Mouse (Mus musculus): Measurements from ENCODE around the gene Rxra.
A peak's percentile ranks its signal among the peaks of the same experiment; 100 is the strongest.

The Rxra gene

DNA sequence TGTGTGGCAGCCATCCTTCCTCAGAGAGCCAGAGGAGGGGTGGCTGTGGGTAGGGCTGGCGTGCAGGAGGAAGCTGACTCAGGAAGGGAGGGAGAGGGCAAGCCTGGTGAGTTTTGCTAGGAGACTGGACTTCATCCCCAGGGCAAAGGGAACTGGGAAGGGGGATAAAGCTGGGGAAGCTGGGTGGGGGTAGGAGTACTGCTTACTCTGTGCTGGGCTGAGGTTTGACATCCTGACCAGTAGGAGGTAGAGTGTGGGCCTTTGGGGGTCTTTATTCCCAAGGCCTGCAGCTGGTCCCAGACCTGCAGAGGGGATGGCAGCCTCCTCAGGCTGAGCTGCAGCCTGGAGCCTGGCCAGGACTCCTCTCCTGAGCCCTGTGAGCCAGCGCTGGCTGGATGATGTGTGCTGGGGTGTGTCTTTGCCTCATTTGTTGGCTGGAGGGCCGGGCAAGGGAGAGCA is 4.6 kb upstream of the Rxra start:
- DNase-seq: no peak

DNA sequence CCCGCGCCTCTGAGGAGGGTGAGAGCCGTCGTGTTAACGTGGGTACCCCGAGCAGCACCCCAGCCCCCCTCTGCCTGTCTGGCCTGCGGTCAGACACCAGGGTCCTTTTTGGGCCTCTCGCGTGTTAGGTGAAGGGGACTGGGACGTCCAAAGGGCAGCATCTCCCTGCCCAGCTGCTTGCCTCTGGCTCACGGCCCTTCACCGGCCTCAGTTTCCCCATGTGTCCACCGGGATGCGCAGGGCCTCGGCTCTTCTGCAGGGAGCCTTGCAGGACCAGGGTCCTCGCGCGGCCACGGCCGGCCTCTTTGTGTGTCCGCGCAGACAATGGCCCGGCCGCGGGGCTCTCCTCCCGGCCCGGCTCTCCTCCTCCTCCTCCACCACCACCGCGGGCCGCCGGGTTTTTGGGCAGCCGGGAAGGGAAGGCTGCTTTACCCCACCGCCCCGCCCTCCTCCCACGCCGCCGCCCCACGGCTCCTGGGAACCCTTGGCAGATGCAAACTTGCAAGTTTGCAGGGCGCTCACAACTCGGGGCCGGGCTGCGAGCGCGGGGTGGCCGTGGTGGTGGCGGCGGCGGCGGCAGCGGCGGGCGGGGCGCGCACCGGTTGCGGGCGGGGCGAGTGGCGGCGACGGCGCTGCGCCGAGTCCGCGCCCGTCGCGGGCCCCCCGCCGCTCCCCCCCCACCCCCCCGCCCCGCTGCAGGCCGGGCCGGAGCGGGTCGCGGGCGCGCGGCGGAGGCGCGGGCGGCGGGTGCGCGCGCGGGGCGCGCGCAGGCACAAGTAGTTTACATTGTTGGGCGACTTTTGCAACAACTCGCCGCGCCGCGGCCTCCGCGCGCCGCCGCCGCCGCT is 462 bp downstream of the Rxra start:
- DNase-seq: peak; percentile 65

DNA sequence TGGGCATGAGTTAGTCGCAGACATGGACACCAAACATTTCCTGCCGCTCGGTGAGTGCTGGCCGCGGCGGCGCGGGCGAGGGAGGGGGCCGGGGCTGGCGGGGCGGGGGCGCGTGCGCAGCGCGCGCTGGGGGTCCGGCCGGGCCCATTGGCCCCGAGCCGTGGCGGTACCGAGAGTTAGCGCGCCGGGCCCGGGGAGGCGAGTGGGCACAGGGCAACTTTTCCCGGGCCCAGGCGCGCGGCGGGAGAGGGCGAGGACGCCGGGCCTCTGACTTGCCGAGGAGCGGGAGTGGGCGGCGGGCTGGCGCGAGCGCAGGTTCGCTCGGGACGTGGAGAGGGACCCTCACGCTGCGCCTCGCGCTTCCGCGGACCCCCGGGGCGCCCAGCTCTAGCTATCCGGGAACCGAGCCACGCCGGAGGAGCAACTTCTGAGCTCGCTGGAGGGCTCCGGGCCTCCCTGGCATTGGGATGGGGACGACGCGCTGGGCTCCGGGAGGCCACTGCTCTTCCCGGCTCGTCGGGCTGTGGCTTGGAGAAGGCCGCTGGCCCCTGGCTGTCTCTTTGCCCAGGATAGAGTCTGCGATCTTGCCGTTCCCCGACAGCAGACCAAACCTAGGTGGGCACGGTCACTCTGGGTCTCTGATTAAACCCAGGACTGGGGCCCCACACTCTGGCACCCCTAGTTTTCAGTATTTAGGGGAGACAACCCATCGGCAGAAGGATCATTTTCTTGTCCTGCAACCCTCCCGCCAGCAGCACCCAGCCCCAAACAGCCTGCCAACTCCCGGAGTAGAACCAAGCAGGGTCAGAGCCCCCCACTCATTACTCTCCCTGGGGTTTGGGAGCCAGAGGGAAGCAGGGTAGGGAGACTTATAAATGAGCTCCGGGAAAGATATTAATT is 1.4 kb downstream of the Rxra start:
- peak; percentile 45 for DNase-seq

DNA sequence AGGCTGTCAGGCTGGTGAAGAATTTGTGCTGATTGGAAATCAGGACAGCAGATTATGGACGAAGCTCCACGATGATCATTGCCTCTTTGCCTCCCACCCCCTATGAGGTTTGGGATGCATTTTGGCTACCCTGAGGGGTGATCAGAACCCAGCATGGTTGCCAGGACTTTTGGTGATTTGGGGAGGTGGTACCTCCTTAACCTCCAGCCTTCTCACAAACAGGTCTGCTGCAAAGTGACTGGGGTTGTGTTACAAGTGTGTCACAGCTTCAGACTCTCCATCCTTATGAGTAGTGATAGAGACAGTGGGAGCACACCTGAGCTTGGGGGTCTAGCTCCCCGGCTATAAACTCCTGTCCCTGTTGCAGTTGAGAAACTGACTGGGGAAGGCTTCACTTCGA is 2.1 kb downstream of the Rxra start:
- DNase-seq: no peak

DNA sequence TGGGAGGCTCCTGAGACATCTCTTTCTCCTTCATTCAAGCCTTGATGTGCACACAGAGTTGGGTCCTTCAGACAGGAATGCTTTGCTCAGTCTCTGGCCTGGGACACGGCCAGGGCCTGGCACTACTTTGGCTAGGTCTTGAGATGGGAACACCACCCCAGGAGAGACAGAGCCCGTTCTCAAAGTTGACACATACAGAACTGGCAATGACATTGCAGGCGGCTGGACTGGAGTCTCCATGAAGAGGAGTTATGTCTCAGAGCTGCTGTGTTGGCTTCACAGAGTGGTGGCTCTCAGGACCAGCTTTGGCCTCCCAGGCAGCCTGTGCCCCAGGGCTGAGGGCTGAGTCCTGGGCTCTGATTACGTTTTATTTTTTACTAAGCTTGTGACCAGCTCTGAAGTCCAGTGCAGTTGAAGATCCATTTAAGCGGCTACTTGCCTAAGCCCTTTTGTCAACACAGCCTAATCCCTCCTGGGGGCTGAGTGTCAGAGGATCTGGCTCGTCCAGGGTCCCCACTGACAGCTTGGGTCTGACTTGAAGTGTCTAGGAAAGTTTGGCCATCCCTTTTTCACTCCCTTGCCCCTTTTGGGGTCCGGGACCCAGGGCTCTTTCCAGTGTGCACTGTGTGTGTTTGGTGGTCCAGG is 2.7 kb downstream of the Rxra start:
- DNase-seq: no peak

DNA sequence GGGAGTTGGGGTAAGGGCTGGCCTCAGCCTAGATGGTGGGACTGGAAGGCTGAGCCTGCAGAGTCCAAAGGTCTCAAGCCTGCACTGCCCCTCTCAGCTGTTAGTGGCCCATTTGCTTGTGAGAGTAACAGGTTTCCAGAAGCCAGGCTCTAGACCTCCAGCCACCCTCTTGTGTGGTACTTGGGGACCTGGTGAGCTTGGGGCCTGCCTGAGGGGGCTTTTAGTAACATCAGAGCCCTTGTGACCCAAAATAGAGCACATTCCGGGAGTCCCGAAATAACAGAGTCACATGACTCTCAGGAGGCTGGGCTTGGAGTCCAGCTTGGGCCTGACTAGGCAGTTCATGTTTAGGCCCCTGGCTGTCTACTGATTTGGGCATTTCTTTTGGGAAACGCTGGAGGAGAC is 3.4 kb downstream of the Rxra start:
- no peak for DNase-seq

DNA sequence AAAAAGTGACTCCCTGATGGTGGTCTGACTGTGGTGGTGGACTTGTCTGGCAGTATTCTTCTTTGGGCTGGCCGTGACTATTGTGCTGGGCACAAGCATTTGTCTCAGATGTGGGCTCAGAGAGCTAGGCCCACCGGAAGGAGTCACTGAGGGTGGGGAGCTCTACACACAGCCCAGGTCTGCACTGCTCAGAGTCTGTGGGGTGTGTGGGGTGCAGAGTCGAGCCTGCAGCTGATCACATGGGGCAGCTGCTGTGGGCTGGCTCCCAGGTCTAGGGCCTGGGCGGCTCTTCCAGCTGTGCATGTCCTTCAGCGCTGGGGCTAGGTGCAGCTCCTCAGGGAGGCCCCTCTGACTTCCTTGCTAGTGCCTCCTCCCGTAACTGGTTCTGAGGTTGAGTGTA is 3.8 kb downstream of the Rxra start:
- no peak for DNase-seq

DNA sequence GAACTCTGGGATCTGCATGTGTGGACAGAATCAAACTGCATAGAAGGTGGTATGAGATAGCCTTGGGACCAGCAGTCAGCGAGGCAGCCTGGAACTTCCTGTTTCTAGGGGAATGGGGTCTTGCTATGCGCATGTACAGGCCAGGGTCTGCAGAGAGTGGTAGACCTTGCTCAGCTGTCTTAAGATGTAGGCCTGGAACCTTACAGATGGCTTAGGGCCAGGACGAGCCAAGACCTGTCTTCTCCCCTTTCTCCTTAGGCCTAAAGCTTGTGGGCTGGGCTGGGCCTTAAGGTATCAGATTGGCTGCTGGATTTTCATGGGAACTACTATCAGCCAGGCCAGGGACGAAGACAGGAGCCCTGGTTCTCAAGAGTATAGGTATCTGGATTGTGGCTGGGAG is 4.4 kb downstream of the Rxra start:
- no peak for DNase-seq

DNA sequence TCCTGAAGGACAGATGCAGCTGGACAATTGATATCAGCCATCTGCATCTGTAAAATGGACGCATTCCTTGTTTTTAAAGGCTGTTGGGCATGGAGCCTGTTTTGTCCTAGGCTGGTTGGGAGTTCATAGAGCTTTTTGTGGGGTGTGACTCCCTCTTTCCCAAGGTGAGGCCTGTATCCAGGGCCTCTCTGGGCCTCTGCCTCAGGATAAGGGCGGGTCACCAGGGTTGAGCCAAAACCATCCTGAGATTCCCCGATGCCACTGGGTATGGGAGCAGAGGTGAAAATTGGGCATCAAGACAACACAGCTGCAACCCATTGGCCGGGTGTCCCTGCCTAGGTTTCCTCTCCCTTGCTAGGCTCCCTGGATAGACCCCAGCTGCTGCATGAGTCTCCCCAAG is 5.2 kb downstream of the Rxra start:
- no peak for DNase-seq

DNA sequence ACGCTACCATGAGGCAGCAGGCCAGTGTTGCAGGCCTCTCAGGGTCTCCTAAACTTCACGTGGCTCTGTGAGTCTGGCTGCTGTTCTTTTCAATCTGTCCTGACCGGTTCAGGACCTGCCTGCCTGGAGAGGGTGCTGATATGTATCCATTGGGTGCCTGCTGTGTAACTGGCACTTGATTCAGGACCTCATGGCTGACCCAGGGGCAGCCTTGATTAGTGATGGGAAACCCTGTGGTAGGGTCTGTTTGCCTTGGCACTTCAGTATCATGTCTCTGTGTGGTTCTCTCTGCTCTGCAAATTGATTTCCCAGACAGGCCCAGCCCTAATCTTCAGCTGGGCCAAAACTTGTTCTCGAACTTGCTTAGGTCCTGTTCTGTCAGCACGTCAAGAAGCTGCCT is 5.9 kb downstream of the Rxra start:
- no peak for DNase-seq

DNA sequence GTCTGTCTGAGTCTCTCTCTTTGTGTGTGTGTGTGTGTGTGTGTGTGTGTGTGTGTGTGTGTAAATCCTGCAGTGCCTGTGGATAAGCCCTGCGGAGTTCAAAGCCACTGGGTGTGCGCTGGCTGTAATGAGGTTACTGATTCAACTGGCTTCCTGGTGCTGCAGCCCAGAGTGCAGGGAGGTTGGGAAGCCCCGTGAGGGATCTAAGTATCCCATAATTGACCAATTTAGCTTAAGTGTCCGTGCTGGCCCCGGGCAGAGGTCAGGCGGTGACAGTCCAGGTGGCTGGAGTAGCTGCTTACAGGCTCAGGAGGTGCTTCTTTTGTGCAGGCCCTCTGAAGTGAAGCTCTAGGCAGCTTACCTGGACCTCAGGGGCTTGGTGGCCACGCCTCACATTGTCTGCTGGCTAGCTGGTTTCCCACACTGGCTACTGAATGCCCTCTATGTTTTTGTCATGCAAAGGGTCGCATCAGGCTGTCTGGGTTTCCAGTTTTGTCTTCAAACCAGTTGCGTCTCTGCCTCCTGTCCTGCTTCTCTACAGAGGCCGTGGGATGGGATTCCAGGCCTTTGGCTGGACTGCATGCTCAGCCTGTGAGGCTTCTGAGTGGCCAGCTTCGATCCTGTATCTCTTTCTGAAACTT is 7.9 kb downstream of the Rxra start:
- no peak for DNase-seq

DNA sequence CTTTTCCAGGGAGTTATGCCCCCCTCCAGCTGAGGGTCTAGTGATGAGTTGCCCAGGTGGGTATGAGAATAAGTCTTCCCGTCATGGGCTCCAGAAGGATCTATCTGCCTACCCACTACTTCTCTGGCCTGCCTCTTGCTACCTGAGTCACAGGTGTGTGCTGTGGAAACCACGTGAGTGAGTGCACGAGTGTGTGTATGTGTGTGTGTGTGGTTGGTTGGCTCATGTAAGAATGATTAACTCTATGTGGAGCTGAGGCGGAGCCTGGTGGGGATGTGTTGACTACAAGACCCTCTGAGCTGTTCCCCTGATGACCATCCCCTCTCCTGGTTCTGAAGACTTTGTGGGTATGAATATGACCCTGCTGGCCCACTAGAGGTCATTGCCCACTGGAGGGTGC is 9.7 kb downstream of the Rxra start:
- DNase-seq: no peak

DNA sequence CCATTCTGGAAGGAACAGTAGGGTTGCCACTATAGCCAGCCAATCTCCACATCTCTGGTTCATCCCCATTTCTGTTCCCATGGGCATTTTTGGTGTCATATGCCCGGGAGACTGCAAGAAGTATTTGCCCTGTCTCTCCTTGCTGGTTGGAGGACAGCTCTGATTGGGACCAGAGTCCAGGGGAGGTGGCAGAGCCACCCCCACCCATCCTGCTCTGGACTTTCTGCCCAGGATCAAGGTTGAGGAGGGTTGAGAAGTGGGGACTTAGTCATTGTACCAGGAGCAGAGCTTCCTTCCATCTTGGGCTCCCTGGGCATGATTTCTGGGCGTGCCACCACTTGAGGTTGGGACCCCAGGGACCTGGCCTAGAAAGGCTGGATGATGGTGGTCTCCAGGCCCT is 10.1 kb downstream of the Rxra start:
- no peak for DNase-seq

DNA sequence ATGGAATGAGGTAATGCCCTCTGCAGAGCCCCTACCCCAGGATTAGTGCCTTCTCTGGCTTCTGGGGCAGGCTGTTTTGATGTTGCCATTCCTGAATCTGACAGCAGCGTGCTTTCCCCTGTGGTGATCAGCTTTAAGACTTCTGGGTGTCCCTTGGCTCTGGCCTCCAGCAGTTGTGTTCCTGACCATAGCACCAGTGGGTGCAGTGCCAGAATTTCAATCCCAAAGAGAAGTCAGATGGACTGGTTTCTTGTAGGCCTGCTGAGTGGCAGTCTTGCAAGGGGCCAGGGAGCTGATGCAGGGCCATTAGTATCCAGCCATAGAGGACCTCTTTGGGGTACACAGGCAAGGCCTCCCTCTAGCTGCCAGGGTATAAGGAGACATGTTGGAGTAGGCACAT is 10.8 kb downstream of the Rxra start:
- no peak for DNase-seq

DNA sequence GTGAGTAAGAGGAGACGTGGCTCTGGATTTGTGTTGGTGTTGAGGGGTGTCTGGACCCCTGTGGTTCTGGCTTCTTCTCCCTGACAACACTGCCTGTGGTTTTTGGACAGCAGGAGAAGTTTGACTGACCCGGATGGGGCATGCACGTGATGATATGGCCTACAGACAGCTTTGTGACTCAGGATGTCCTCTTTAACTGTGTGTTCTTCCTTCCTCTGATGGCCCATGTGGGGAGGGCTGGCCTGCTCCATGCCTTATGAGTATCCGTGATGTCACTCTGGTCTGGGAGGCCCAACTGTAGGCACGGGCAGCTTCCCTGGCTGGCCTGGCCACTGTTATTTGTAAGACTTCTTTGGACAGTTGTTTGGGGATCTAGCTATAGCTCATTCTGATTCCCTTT is 11.7 kb downstream of the Rxra start:
- no peak for DNase-seq

DNA sequence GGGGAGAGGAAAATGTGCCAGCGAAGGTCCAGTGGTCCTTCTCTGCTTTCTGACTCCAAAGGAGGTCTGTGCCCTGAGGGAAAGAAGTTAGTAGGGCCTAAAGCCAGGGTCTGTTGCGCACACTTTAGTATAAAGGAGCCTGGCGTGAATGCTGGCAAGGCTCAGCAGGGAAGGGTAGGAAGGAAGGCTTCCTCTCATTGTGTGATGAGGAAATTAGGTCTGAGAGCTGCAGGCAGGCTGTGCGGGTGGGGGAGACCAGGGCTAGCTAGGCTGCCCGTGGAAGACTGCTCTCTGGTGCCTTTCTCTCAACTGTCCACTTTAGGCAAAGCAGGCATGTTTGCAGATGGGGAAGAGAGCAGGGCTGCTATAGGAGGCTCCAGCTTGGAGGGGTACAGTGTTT is 14.5 kb downstream of the Rxra start:
- DNase-seq: no peak

DNA sequence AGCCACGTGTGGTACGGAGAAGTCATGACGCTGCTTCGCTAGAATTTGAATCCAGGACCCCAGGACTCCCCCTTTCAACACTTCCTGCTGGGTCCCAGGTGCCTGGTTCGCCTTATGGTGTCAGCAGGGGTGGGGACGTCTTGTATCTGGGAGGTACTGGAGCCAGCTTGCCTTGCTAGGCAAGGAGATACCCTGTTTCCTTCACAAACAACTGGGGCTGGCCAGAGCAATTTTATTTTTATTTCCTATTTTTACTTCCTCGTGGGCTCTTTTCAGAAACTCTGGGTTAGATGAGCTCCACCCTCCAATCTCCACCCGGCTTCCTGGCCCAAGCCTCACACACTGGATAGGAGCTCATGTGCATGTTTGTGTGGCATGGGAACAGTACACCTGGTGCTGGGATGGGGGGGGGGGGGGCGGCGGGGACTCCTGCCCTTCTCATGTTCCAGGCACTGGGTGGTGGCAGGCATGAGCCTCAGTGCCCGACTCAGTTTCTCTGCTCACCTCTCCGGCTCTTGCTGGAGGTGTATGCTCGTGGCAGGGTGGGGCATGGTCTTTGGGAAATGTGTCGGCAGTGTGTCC is 15.0 kb downstream of the Rxra start:
- no peak for DNase-seq

DNA sequence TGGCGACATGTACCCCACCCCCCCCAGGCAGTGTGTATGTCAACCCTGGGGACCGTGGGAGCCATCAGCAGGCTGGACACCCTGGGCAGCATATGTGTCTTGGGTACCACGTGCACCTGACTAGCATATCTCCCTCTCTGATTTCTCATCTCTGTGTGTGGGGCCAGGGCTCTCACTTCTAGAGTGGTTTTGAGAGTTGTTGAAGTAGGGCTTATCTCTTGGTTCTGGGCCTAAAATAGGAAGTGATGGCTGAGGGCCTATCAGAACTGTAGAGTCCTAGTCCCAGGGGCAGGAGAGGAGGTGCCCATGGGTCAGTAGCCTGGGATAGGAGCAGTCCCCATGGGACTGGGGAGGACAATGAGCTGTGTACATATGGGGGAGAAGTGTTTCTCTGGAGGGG is 16.4 kb downstream of the Rxra start:
- no peak for DNase-seq

DNA sequence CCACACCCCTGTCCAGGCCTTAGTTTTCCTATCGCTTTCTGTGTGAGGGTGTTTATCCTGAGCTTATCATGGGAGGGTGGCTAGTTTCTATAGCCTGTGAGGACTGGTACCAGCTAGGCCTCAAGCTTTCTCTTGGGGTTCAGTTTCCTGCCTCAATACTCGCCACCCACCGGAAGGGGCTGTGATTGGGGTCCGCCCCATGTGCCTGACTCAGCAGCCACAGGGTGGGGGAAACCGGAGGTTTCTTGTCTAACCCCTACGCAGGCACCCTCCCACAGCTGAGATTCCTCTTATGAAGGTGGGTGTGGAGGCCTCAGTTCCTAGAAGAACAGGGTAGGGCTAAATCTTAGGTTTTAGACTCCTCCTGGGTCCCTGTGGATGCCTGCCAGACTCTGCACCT is 17.4 kb downstream of the Rxra start:
- DNase-seq: no peak

DNA sequence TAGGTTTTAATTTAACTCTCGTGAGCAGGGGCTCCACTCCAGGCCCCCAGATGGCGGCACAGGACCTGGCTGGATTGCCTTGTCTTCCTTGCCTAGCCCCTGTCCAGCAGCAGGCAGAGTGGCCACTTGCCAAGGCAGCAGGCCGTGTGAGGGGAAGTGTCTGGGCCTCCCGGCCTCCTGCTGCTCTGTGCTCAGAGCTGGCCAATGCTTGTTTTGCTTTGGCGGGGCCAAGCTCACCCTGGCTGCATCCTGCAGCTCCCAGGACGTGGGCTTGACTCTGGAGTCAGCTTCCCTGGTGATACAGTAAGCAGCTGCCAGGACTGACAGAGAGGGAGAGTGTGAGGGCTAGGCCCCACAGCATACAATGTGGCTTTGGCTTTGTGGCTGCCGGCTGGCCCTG is 23.3 kb downstream of the Rxra start:
- peak; percentile 68 for DNase-seq

DNA sequence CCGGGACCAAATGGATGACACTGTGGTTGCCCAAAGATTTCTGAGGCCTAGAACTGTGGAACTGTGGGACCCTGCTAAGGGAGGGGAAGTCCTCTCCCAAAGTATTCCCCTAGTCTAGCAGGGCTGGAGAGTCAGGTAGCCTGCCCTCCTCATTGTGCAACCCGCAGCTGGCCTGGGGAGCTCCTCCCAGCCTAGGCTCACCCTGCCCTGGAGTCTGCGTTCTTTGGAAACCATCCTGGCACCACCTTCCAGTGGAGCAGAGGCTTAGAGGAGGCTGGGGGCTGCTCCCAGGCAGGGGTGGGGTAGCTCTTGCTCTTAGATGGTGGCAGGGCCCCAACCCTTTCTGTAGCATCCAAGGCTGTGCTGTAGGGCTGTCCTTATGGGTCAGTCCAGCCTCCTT is 26.0 kb downstream of the Rxra start:
- DNase-seq: no peak

DNA sequence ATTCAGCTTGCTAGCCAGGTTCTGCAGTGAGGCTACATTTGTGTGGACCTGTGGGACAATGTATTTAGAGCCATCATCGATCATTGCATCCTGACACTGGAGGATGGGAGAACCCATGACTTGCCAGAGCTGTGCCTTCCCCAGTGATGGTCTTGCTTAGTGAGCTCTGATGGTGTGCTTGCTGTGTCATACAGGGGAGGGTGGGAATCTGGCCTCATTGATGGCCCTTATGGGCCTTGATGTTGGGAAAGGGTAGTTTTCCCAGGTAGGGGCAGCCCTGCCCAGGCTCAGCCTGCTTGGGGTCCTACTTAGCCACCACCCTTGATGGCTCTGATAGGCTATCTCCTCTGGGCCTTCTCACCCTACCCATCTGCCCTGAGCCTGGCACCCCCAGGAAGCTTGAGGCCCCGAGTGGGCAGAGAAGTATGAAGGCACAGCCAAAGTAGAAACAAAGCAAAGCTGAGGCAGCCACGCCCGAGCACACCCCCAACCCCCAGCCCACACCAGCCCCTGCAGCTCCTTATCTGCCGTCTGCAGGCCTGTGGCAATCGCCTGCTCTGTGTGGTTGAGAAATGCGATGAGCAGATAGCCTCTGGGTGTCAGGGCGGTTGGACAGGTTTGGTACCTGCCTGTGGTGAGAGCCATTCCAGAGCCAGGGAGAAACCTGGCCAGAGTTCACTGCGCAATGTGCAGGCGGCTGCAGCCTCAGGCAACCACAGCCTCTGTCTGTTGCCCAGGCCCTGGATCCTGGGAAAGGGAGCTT is 26.8 kb downstream of the Rxra start:
- no peak for DNase-seq

Data from right cerebral cortex, postnatal 4 days (tissue).